Mouse (Mus musculus): ENCODE results near the gene Med26. TPM values are rescaled to one million over a fixed set of nuclear protein-coding genes. Genes with fewer than 3 reads are reported as not detected.
A peak's percentile ranks its signal among the peaks of the same experiment; 100 is the strongest.

The Med26 gene
- polyA plus RNA-seq, 1 experiment from 2014 or later = 14.8 TPM

DNA sequence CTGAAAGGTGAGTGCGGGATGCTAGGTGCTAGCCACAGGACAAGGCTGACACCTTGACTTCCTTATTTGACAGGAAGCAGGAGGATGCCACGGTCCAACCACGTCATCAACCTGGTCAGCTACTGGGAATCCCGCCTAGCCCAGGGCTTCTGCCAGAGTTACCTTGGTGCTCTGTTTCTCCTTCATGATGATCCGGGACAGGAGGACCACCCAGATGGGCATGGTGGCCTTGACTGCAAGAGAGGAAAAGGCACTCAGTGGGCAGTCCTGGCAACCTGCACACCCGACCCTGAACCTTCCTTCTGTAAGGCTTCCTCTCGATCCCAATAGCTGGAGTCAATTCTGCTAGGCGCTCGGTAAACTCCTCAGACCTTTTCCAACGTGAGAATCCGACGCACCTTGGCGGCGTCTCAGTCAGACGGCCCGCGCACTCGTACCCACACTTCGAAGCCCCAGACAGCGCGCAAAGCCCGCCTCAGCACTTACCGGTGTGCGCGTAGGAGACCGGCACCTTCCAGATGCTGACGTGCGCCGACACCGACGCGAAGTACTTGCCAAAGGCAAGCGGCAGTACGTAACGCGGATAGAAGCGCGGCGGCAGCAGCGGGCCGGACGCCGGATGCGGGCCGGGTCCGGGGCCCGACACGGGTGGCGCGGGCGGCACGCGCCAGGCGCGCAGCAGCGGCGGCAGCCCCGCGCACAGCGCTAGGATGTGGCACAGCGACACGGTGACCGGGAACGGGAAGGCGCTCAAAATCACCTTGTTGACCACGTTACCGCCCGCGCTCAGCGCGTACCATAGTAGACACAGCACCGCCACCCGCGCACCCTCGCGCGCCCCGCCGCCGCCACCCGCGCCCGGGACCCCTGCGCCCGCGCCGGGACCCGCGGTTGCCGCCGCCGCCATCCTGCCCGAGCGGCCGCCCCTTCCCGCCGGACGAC lies 56.1 kb downstream of the Med26 start, which contains the start of gene Slc35e1:
Gene Slc35e1 (minus strand): TSS at position 935 of the 942 bp plus-strand sequence.
- Histone ChIP-seq H3K27me3 (ENCODE audit: control insufficient read depth, insufficient read depth, low read length) (no peaks in the 10 kb centered on the region), H3K27ac (replicated peaks; ENCODE audit: low read depth, low read length) (peak within 1 kb of the TSS; percentile 18; the same call in 1 of the 2 replicates), H3K9ac (ENCODE audit: low read length) (peak within 1 kb of the TSS; percentile 80), H3K9me3 (ENCODE audit: control insufficient read depth, low read length) (no peaks in the 10 kb centered on the region), H3K4me1 (ENCODE audit: control insufficient read depth, insufficient read depth, low read length) (peaks cover 9% of the 10 kb centered on the region; the same call in 1 of the 2 replicates), H3K36me3 (ENCODE audit: control insufficient read depth, insufficient read depth, low read length) (peaks cover 16% of the 10 kb centered on the region; the same call in 1 of the 2 replicates), H3K4me2 (ENCODE audit: low read depth, severe bottlenecking) (peak within 1 kb of the TSS; percentile 88), H3K4me3 (ENCODE audit: low read depth, low read length) (peak within 1 kb of the TSS; percentile 80)
- under 1% methylated on average over 83 of the region's 98 CpGs for WGBS
- ATAC-seq (ENCODE audit: insufficient number of reproducible peaks, low FRiP score, low TSS enrichment, low read depth) = peak; percentile 11
- peak; percentile 53 for DNase-seq (ENCODE audit: low spot score)

- 83% methylated on average over 2 of the region's 2 CpGs for WGBS
- H3K9me3 ChIP-seq (ENCODE audit: control insufficient read depth, low read length) = no peaks in the 10 kb centered on the region
- H3K27ac ChIP-seq (replicated peaks; ENCODE audit: low read depth, low read length) = no peak overlapping the region
- H3K9ac ChIP-seq (ENCODE audit: low read length) = no peak overlapping the region
- H3K36me3 ChIP-seq (ENCODE audit: control insufficient read depth, insufficient read depth, low read length) = peaks cover 11% of the 10 kb centered on the region; the same call in 1 of the 2 replicates
- peaks cover 9% of the 10 kb centered on the region; the same call in 1 of the 2 replicates for H3K4me1 ChIP-seq (ENCODE audit: control insufficient read depth, insufficient read depth, low read length)
- H3K4me2 ChIP-seq (ENCODE audit: low read depth, severe bottlenecking) = no peak overlapping the region; the same call in 1 of the 2 replicates
- DNase-seq (ENCODE audit: low spot score) (no peak), ATAC-seq (ENCODE audit: insufficient number of reproducible peaks, low FRiP score, low TSS enrichment, low read depth) (no peak)
- no peaks in the 10 kb centered on the region for H3K27me3 ChIP-seq (ENCODE audit: control insufficient read depth, insufficient read depth, low read length)
- no peak overlapping the region for H3K4me3 ChIP-seq (ENCODE audit: low read depth, low read length)
Measured at GRCm38 (mm10) chr8:72491017-72491416, 57.1 kb downstream of the Med26 start.

GRCm38 (mm10) chr8:72487014-72487413 lies 61.1 kb downstream of the Med26 start:
- no peaks in the 10 kb centered on the region for H3K9me3 ChIP-seq (ENCODE audit: control insufficient read depth, low read length)

DNA sequence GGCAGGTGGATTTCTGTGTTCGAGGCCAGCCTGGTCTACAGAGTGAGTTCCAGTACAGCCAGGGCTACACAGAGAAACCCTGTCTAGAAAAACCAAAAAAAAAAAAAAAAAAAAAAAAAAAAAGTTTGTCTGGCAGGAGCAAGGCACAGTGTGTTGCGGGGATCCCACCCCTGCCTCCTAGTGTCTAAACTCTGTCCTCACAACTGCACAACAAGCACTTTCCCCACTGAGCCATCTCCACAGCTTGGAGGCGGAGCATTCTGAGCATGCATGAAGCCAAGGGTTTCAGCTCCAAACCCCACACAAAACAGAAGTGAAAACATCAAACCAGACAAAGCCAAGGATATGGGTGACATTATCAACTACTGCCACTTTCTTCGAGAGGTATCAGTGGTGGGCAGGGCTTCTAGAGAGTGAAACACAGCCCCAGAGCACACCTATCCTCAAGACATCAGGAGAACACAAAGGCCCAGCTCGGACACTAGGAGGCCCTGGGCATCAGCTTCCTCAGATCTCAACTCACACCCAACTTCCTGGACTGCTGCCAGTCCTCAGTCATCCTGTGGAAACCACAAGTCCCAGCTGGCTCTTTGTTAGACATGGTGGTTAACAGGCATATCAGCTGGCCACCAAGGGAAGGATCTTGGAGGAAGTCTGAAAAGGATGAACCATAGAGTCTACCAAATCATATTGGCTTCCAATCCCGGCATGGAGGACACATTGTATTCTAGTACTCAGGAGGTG lies 62.4 kb downstream of the Med26 start:
- no peak overlapping the region for H3K9ac ChIP-seq (ENCODE audit: low read length)
- 90% methylated on average over 6 of the region's 6 CpGs for WGBS
- no peaks in the 10 kb centered on the region for H3K27me3 ChIP-seq (ENCODE audit: control insufficient read depth, insufficient read depth, low read length)
- H3K4me3 ChIP-seq (ENCODE audit: low read depth, low read length) = no peak overlapping the region
- ATAC-seq (ENCODE audit: insufficient number of reproducible peaks, low FRiP score, low TSS enrichment, low read depth) (no peak), DNase-seq (ENCODE audit: low spot score) (no peak)
- H3K4me2 ChIP-seq (ENCODE audit: low read depth, severe bottlenecking) = no peak overlapping the region
- no peaks in the 10 kb centered on the region for H3K4me1 ChIP-seq (ENCODE audit: control insufficient read depth, insufficient read depth, low read length)
- peaks cover 21% of the 10 kb centered on the region; the same call in 1 of the 2 replicates for H3K36me3 ChIP-seq (ENCODE audit: control insufficient read depth, insufficient read depth, low read length)
- no peak overlapping the region for H3K27ac ChIP-seq (replicated peaks; ENCODE audit: low read depth, low read length)
- H3K9me3 ChIP-seq (ENCODE audit: control insufficient read depth, low read length) = no peaks in the 10 kb centered on the region

More at GRCm38 (mm10) chr8:72487014-72487413, 61.1 kb downstream of the Med26 start:
- peaks cover 21% of the 10 kb centered on the region; the same call in 1 of the 2 replicates for H3K36me3 ChIP-seq (ENCODE audit: control insufficient read depth, insufficient read depth, low read length)
- no peak overlapping the region for H3K27ac ChIP-seq (replicated peaks; ENCODE audit: low read depth, low read length)
- H3K4me1 ChIP-seq (ENCODE audit: control insufficient read depth, insufficient read depth, low read length) = peaks cover 5% of the 10 kb centered on the region; the same call in 1 of the 2 replicates
- H3K4me2 ChIP-seq (ENCODE audit: low read depth, severe bottlenecking) = no peak overlapping the region
- H3K9ac ChIP-seq (ENCODE audit: low read length) = no peak overlapping the region
- no peak overlapping the region for H3K4me3 ChIP-seq (ENCODE audit: low read depth, low read length)
- no peaks in the 10 kb centered on the region for H3K27me3 ChIP-seq (ENCODE audit: control insufficient read depth, insufficient read depth, low read length)
- DNase-seq (ENCODE audit: low spot score) (no peak), ATAC-seq (ENCODE audit: insufficient number of reproducible peaks, low FRiP score, low TSS enrichment, low read depth) (no peak)

GRCm38 (mm10) chr8:72474826-72475546 lies 73.1 kb downstream of the Med26 start, which contains the start of gene Cherp:
Cherp (minus strand) TSS chr8:72475226.
- H3K4me3 ChIP-seq (ENCODE audit: low read depth, low read length) = peak within 1 kb of the TSS; percentile 63
- no peaks in the 10 kb centered on the region for H3K27me3 ChIP-seq (ENCODE audit: control insufficient read depth, insufficient read depth, low read length)
- DNase-seq (ENCODE audit: low spot score) (peak; percentile 95), ATAC-seq (ENCODE audit: insufficient number of reproducible peaks, low FRiP score, low TSS enrichment, low read depth) (peak; percentile 92)
- H3K9ac ChIP-seq (ENCODE audit: low read length) = peak within 1 kb of the TSS; percentile 77
- peak within 1 kb of the TSS; percentile 86 for H3K4me2 ChIP-seq (ENCODE audit: low read depth, severe bottlenecking)
- H3K4me1 ChIP-seq (ENCODE audit: control insufficient read depth, insufficient read depth, low read length) = peaks cover 8% of the 10 kb centered on the region; the same call in 1 of the 2 replicates
- H3K27ac ChIP-seq (replicated peaks; ENCODE audit: low read depth, low read length) = peak within 1 kb of the TSS; percentile 84
- peaks cover 23% of the 10 kb centered on the region for H3K36me3 ChIP-seq (ENCODE audit: control insufficient read depth, insufficient read depth, low read length)
- under 1% methylated on average over 78 of the region's 80 CpGs for WGBS
- no peaks in the 10 kb centered on the region for H3K9me3 ChIP-seq (ENCODE audit: control insufficient read depth, low read length)

DNA sequence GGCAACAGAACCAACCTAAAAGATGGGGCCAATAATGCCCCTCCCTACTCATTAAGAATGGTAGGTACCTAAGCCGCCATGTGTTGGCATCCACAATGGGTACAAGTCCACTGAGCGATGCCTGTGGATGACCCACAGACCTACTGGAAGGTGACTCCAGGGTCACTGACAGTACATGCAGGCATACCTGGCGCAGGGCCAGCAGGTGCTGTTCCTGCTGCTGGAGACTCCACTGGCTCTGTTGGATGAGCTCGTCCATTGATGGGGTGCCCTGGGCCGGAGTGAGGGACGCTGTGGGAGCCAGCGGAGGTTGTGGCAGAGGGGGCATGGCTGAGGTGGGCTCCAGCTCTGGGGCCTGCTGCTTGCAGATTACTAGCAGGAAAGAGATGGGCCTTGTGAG lies 77.4 kb downstream of the Med26 start:
- Histone ChIP-seq H3K36me3 (ENCODE audit: control insufficient read depth, insufficient read depth, low read length) (peaks cover 59% of the 10 kb centered on the region), H3K27ac (replicated peaks; ENCODE audit: low read depth, low read length) (no peak overlapping the region), H3K27me3 (ENCODE audit: control insufficient read depth, insufficient read depth, low read length) (no peaks in the 10 kb centered on the region), H3K9me3 (ENCODE audit: control insufficient read depth, low read length) (no peaks in the 10 kb centered on the region), H3K4me3 (ENCODE audit: low read depth, low read length) (no peak overlapping the region), H3K4me1 (ENCODE audit: control insufficient read depth, insufficient read depth, low read length) (peaks cover 3% of the 10 kb centered on the region; the same call in 1 of the 2 replicates), H3K9ac (ENCODE audit: low read length) (no peak overlapping the region), H3K4me2 (ENCODE audit: low read depth, severe bottlenecking) (no peak overlapping the region)
- ATAC-seq (ENCODE audit: insufficient number of reproducible peaks, low FRiP score, low TSS enrichment, low read depth) (no peak), DNase-seq (ENCODE audit: low spot score) (no peak)
- WGBS = 98% methylated on average over 7 of the region's 7 CpGs

DNA sequence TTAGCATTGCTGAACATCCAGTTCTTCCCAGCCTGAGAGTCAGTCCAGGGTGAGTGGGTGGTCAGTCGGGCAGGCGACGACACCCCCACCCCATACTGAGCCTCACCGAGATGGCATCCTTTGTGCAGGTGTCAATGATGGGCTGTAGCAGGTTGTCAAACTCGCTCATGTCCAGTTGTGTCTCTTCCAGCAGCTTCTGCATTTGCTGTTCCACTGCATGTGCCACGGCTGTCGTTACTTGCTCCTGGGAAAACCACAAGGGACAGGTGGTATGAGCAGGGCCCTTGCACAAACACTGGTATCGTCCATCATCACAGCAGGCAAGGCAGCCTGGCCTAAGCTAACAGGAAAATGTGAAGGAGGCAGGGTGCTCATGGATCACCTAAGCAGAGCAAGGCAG lies 78.1 kb downstream of the Med26 start:
- Histone ChIP-seq H3K36me3 (ENCODE audit: control insufficient read depth, insufficient read depth, low read length) (peaks cover 63% of the 10 kb centered on the region), H3K9ac (ENCODE audit: low read length) (no peak overlapping the region), H3K4me3 (ENCODE audit: low read depth, low read length) (no peak overlapping the region), H3K27ac (replicated peaks; ENCODE audit: low read depth, low read length) (no peak overlapping the region), H3K4me1 (ENCODE audit: control insufficient read depth, insufficient read depth, low read length) (peaks cover 3% of the 10 kb centered on the region; the same call in 1 of the 2 replicates), H3K9me3 (ENCODE audit: control insufficient read depth, low read length) (no peaks in the 10 kb centered on the region), H3K27me3 (ENCODE audit: control insufficient read depth, insufficient read depth, low read length) (no peaks in the 10 kb centered on the region), H3K4me2 (ENCODE audit: low read depth, severe bottlenecking) (no peak overlapping the region)
- 86% methylated on average over 8 of the region's 8 CpGs for WGBS
- DNase-seq (ENCODE audit: low spot score) = no peak
- no peak for ATAC-seq (ENCODE audit: insufficient number of reproducible peaks, low FRiP score, low TSS enrichment, low read depth)
